8 mouse cellular contexts compared by ENCODE assay signal in the genomic region with DNA sequence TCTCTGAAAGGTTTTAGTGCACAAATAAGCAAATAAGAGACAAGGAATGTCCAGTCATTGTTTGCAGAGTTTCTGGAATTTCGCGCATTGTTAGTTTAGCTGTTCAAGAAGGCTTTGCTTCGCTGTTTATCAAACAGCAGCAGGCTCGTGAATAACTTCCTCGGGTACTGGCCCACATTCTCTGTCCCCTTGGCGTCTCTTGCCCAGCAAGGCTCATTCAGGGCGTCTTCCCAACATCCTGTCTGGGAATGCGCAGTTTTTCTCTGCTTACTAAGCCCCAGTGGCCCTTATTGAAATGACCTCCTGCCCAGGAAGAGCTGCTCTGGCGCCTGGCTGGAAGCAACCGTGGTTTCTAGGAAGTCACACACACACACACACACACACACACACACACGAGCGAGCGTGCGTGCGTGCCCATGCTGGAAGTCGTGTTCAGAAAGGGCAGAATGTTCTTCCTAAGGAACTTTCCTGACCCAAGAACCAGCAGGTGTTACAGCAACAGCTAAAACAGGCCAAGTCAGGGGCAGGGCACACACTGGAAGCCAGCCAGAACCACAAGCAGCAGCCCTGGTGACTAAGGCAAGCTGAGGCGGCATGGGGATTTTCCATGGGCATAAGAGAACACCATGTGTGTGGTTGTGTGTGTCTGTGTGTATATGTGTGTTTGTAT. TPM values are rescaled to one million over a fixed set of nuclear protein-coding genes. Genes with fewer than 3 reads are reported as not detected.
DNase-seq lines count a peak whose midpoint lies in the region; ATAC-seq and TF ChIP-seq lines count a peak whose summit lies in the region.

No protein-coding gene starts in this region.

- no peak overlapping the region for H3K9ac ChIP-seq in CH12.LX (ENCODE audit: insufficient read depth, low read depth)
- no peak overlapping the region for H3K9ac ChIP-seq in embryonic facial prominence, embryonic 14.5 days (ENCODE audit: low read depth, low read length)

- no peaks in the 10 kb centered on the region for H3K9me3 ChIP-seq in CH12.LX (replicated peaks; ENCODE audit: low read length)
- H3K9me3 ChIP-seq in embryonic facial prominence, embryonic 14.5 days (ENCODE audit: control insufficient read depth, low read length) = no peaks in the 10 kb centered on the region
- H3K9me3 ChIP-seq in megakaryocyte, embryonic 14.5 days = no peaks in the 10 kb centered on the region

- TF ChIP-seq EP300 in CH12.LX (IDR thresholded peaks at IDR 0.05; ENCODE audit: low read length) = no peak; the same call in 1 of the 2 replicates

- 12% methylated on average over 17 of the region's 17 CpGs for WGBS in cerebellum, adult 2 months
- WGBS in embryonic facial prominence, embryonic 14.5 days = 47% methylated on average over 17 of the region's 17 CpGs

- no peaks in the 10 kb centered on the region for H3K4me1 ChIP-seq in cerebellum, adult 2 months (ENCODE audit: control insufficient read depth, insufficient read depth, low read length)
- peaks cover 8% of the 10 kb centered on the region in 2 experiments for H3K4me1 ChIP-seq in CH12.LX (ENCODE audit: control insufficient read depth in 1 of 2, insufficient read depth in 2 of 2)
- peaks cover 13% of the 10 kb centered on the region; the same call in 1 of the 2 replicates for H3K4me1 ChIP-seq in embryonic facial prominence, embryonic 14.5 days (ENCODE audit: control insufficient read depth, insufficient read depth, low read length)
- peaks cover 11% of the 10 kb centered on the region for H3K4me1 ChIP-seq in megakaryocyte, embryonic 14.5 days

- dilution Hi-C loops in CH12.LX (cut with MboI; ENCODE audit: extremely low pct_ligation_motif_present, extremely low pct_unique_long_range_greater_than_20kb, low sequenced_read_pairs) = no loop called here

- no peak for ATAC-seq in embryonic facial prominence, embryonic 14.5 days (ENCODE audit: low read depth)

- H3K4me2 ChIP-seq in CH12.LX (ENCODE audit: insufficient read depth, low read depth, poor library complexity, severe bottlenecking) = no peak overlapping the region
- no peak overlapping the region for H3K4me2 ChIP-seq in embryonic facial prominence, embryonic 14.5 days (ENCODE audit: low read depth, low read length)

- TF ChIP-seq POLR2A in cerebellum, adult 2 months (IDR thresholded peaks at IDR 0.05; ENCODE audit: borderline replicate concordance, insufficient read depth, low read length) = no peak
- no peak for TF ChIP-seq POLR2A in CH12.LX (IDR thresholded peaks at IDR 0.05; ENCODE audit: low read depth, low read length)

- H3K36me3 ChIP-seq in CH12.LX (replicated peaks in 1 of 2; ENCODE audit: control insufficient read depth in 1 of 2, insufficient read depth in 1 of 2, low read length in 1 of 2) = no peaks in the 10 kb centered on the region
- no peaks in the 10 kb centered on the region for H3K36me3 ChIP-seq in embryonic facial prominence, embryonic 14.5 days (ENCODE audit: control insufficient read depth, insufficient read depth, low read length)
- no peaks in the 10 kb centered on the region for H3K36me3 ChIP-seq in megakaryocyte, embryonic 14.5 days (replicated peaks; ENCODE audit: low read length)

- no peak overlapping the region for H3K27ac ChIP-seq in cerebellum, adult 2 months (ENCODE audit: insufficient read depth, low read length)
- no peak overlapping the region for H3K27ac ChIP-seq in CH12.LX (ENCODE audit: insufficient read depth, low read depth)
- H3K27ac ChIP-seq in embryonic facial prominence, embryonic 14.5 days (replicated peaks; ENCODE audit: low read depth, low read length) = no peak overlapping the region

- H3K79me2 ChIP-seq in CH12.LX (replicated peaks; ENCODE audit: control insufficient read depth, extremely low read depth, insufficient read depth, poor library complexity, severe bottlenecking) = no peaks in the 10 kb centered on the region

- in situ Hi-C loops in CH12.LX (cut with MboI; ENCODE audit: low pct_ligation_motif_present, low pct_unique_long_range_greater_than_20kb, low sequenced_read_pairs) = no loop called here

- H3K27me3 ChIP-seq in cerebellum, adult 2 months (ENCODE audit: control insufficient read depth, insufficient read depth, low read length) = no peaks in the 10 kb centered on the region
- H3K27me3 ChIP-seq in CH12.LX (replicated peaks) = no peaks in the 10 kb centered on the region
- no peaks in the 10 kb centered on the region for H3K27me3 ChIP-seq in embryonic facial prominence, embryonic 14.5 days (replicated peaks; ENCODE audit: control insufficient read depth, insufficient read depth, low read length)
- H3K27me3 ChIP-seq in megakaryocyte, embryonic 14.5 days (replicated peaks) = no peaks in the 10 kb centered on the region

- TF ChIP-seq RAD21 in CH12.LX (IDR thresholded peaks at IDR 0.05; ENCODE audit: low read depth, low read length) = no peak

- peak; percentile 20 to 45 for DNase-seq in cerebellum, adult 2 months
- no peak for DNase-seq in cerebellum, adult 9-11 months
- DNase-seq in CH12.LX (ENCODE audit: extremely low read depth) = no peak
- peak; percentile 66 for DNase-seq in embryonic facial prominence, embryonic 14.5 days (ENCODE audit: low spot score)
- peak; percentile 53 to 64 for DNase-seq in heart, postnatal 14 days
- DNase-seq in kidney, postnatal 25 days = peak; percentile 85 to 94
- no peak for DNase-seq in thymus, postnatal 10 days (ENCODE audit: low spot score in 2 of 2)

- intact Hi-C loops in heart, postnatal 14 days (cut with DNase I) = loop anchor here (5.0 kb wide), 1 partner anchor 40 kb away; no protein-coding TSS in a partner anchor

- H3K4me3 ChIP-seq in cerebellum, adult 2 months (replicated peaks; ENCODE audit: insufficient read depth, low read depth, low read length) = no peak overlapping the region
- no peak overlapping the region for H3K4me3 ChIP-seq in CH12.LX (replicated peaks in 1 of 3; ENCODE audit: low read depth in 2 of 3, low read length in 2 of 3, poor library complexity in 1 of 3)
- no peak overlapping the region for H3K4me3 ChIP-seq in embryonic facial prominence, embryonic 14.5 days (ENCODE audit: low read depth, low read length)
- H3K4me3 ChIP-seq in megakaryocyte, embryonic 14.5 days (replicated peaks) = peak overlapping the region; percentile 21

- TF ChIP-seq CTCF in cerebellum, adult 2 months (IDR thresholded peaks at IDR 0.05; ENCODE audit: borderline replicate concordance, insufficient read depth, low read depth, low read length) = no peak
- no peak for TF ChIP-seq CTCF in CH12.LX (conservative IDR thresholded peaks at IDR 0.05 in 1 of 2, IDR thresholded peaks at IDR 0.05 in 1 of 2; ENCODE audit: low read depth in 2 of 2, low read length in 2 of 2)

TF ChIP-seq in CH12.LX, 34 proteins besides CTCF, POLR2A, EP300 and RAD21:
- TF ChIP-seq SIN3A (IDR thresholded peaks at IDR 0.05; ENCODE audit: low read length) (no peak), ETS1 (conservative IDR thresholded peaks at IDR 0.05; ENCODE audit: low read depth, low read length) (0 out of 2 replicates have a peak, but pooled peaks have one; percentile 13), BHLHE40 (IDR thresholded peaks at IDR 0.05; ENCODE audit: low read depth, low read length) (peak; percentile 46)

RNA-seq across cellular contexts. Expression of a gene that starts 56.8 kb away (rescaled TPM):
- polyA plus RNA-seq in cerebellum, adult 2 months (2012; rRNA removed) = 19.9 and 21.6 TPM in 2 replicates
- total RNA-seq in CH12.LX (2012; rRNA removed) (5.0 and 5.4 TPM in 2 replicates), CH12.LX (2014; rRNA removed) (4.9 and 5.5 TPM in 2 replicates)
- polyA plus RNA-seq in CH12.LX (2012; ENCODE audit: insufficient read length, low read depth) = 5.2 and 5.9 TPM in 2 replicates
- 14.9 and 15.8 TPM in 2 replicates for polyA plus RNA-seq in embryonic facial prominence, embryonic 14.5 days (2014; fragmentation: Nextera tagmentation; extraction: Ambion mirVana)
- 10 to 100 TPM; 18.4 to 20.5 TPM for total RNA-seq in heart, postnatal 14 days (2021)
- 3.1 and 9.2 TPM in 2 replicates for polyA plus RNA-seq in megakaryocyte, embryonic 14.5 days (2012; ENCODE audit: insufficient read depth, low replicate concordance)

Comparison
In these comparisons a context has a peak if more than half of its experiments do, and no peak if none do; other contexts are left out.
1. DNase-seq: peak in cerebellum, adult 2 months (2 of 2), embryonic facial prominence, embryonic 14.5 days (single experiment), heart, postnatal 14 days (2 of 2) and kidney, postnatal 25 days (2 of 2); none in cerebellum, adult 9-11 months (single experiment), CH12.LX (single experiment) and thymus, postnatal 10 days (0 of 2).